Mouse (Mus musculus) bone marrow macrophage, adult 2 months (primary cell): ENCODE data around the gene Ldlrap1. TPM values are rescaled to one million over a fixed set of nuclear protein-coding genes. Genes with fewer than 3 reads are reported as not detected.
A peak's percentile ranks its signal among the peaks of the same experiment; 100 is the strongest.

Experiments
- H3K27ac ChIP-seq: 2 replicates; pipeline ENCODE4 v1.5.1; 2012; ENCODE audit warnings: low read depth, low read length; ENCODE audit not compliant: insufficient read depth
- H3K4me1 ChIP-seq: 2 replicates; pipeline ENCODE4 v1.6.1; 2012; ENCODE audit warnings: low read length; ENCODE audit not compliant: control insufficient read depth, insufficient read depth
- H3K4me3 ChIP-seq: 2 replicates; pipeline ENCODE4 v1.5.1; 2012; ENCODE audit warnings: mild to moderate bottlenecking, low read length, moderate library complexity; ENCODE audit not compliant: insufficient read depth
- CTCF ChIP-seq: IDR thresholded peaks from 2 replicates; pipeline ENCODE4 v1.5.1; 2012; ENCODE audit warnings: low read depth, mild to moderate bottlenecking, low read length, moderate library complexity
- POLR2A ChIP-seq: IDR thresholded peaks from 2 replicates; pipeline ENCODE4 v1.6.1; 2012; ENCODE audit warnings: mild to moderate bottlenecking, low read depth, low read length, borderline replicate concordance
- polyA plus RNA-seq: library from polyadenylated mRNA; stranded (reverse); fragments of >200 nt; gene quantifications from 2 replicates; pipeline ENCODE4 v1.2.4, GENCODE M21; 2012; ENCODE audit not compliant: missing spikeins, insufficient read depth, insufficient read length

Ldlrap1 gene
- polyA plus RNA-seq, 1 experiment = 34.0 TPM

DNA sequence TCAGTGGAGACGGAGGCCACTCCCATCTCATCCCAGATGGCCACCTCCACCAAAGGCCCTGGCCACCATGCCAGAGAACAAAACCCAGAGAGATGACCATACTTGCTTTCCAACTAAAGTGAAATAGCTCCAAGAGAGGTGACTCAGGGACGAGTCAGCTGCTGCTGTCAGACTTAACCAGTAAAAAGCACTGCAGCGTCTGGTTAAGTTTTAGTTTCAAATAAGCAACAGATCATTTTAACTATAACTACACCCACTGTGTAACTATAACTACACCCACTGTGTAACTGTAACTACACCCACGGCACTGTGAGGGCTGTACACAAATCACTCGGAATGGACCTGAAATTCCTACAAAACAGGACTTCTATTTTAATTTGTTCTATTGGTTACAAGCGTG is 46.7 kb downstream of the Ldlrap1 start:
- TF ChIP-seq POLR2A = no peak
- TF ChIP-seq CTCF = no peak
- Histone ChIP-seq H3K4me3 (no peak overlapping the region), H3K4me1 (peaks cover 10% of the 10 kb centered on the region), H3K27ac (no peak overlapping the region)

DNA sequence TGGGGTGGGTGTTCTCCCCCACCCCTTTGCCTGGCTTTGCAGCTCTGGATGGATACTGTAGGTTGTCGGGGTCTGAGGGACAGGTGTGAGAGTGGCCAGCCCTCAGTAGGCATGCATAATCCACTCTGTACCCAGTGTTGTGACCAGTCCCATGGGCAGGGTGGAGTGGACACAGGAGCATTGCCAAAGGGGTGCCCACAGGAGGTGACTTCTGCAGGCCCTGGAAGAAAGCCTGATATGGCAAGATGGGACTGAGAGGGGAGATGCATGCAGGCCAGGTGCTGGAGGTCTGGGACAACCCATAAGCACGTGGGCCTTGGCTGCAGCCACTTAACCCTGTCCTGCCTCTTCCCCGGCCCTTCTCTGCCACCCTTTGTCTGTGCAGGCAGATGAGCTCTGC is 47.5 kb downstream of the Ldlrap1 start:
- Histone ChIP-seq H3K27ac (no peak overlapping the region), H3K4me3 (no peak overlapping the region), H3K4me1 (peaks cover 10% of the 10 kb centered on the region)
- TF ChIP-seq CTCF (no peak), POLR2A (no peak)

DNA sequence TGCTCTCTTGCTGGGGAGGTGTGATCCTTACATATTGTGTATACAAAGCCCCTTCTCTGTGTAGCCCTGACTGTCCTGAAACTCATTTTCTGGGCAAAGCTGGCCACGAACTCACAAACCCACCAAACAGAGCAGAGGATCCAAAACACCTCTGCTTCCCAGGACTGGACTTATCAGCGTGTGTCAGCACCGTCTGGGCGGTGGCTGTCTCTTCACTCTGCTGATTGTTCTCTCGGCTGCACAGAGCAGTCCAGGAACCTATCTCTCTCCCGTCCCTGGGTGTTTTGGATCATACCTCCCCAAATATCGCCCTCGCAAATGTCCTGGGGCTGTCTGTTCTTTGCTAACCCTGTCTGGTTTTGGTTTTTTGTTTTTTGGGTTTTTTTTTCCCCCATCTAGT is 48.3 kb downstream of the Ldlrap1 start:
- H3K4me3 ChIP-seq = no peak overlapping the region
- H3K27ac ChIP-seq = no peak overlapping the region
- peaks cover 10% of the 10 kb centered on the region for H3K4me1 ChIP-seq
- TF ChIP-seq POLR2A = no peak
- TF ChIP-seq CTCF = no peak

DNA sequence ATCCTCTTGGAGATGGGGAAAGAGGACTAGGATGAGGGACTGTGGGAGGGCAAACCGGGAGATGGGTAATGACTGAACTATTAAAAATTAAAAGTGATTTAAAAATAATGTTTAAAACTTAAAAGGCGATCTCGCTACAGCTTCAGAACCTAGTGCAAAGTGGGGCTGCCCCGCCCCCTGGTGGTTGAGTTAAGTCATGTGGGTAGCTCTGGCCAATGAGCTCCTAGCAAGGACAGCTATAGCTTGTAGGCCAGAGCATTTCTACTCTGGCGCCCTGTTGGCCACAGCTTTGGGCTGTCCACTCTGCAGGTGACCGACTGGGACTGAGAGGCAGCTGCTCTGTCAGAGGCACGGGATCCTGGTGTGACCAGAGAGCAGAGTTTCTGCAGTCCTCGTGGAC is 53.9 kb downstream of the Ldlrap1 start:
- Histone ChIP-seq H3K4me3 (no peak overlapping the region), H3K4me1 (peaks cover 5% of the 10 kb centered on the region), H3K27ac (no peak overlapping the region)
- peak; percentile 47; the same call in 1 of the 2 replicates for TF ChIP-seq CTCF
- no peak for TF ChIP-seq POLR2A

DNA sequence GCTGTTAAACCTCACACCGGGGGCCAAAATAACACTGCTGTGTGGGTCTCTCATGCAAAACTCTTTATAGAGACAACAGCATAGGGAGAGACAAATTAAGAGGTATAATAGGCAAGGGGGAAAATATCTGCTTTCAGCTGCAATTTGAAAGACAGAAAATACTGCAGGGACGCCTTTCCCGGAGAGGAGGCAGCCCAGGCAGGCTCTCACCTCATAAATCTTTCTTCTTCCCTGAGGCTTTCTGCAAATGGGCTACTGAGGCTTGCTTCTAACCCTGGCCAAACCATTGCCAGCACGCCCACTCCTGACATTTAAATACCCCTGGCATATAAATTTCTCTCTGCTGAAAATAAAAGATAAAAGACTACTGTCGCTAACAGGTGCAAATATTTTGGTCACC is 62.5 kb downstream of the Ldlrap1 start:
- no peak for TF ChIP-seq POLR2A
- Histone ChIP-seq H3K27ac (no peak overlapping the region), H3K4me3 (0 out of 2 replicates have a peak overlapping the region, but pooled peaks have one; percentile 81), H3K4me1 (peaks cover 21% of the 10 kb centered on the region)

DNA sequence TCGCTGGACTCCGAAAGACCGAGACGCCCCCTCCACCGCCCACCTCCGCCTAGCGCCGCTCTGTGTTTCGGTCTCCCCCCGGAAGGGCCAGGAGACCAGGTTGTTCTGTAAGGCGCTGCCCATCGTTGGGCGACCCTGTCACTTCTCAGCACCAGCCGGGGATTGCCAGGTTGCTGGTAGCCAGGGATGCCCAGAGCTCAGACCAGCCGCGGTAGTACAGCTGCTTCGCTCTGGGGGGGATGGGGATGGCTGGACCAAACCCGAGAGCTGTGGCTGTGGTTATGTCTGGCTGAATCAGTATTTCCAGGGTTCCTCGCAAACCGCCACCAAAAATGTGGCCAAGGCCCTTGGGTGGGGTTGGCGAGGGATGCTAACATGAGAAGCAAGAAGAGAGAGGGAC is 63.2 kb downstream of the Ldlrap1 start:
- H3K4me3 ChIP-seq = peak overlapping the region; percentile 81
- no peak for TF ChIP-seq CTCF
- TF ChIP-seq POLR2A = no peak
- peaks cover 27% of the 10 kb centered on the region for H3K4me1 ChIP-seq
- H3K27ac ChIP-seq = no peak overlapping the region

DNA sequence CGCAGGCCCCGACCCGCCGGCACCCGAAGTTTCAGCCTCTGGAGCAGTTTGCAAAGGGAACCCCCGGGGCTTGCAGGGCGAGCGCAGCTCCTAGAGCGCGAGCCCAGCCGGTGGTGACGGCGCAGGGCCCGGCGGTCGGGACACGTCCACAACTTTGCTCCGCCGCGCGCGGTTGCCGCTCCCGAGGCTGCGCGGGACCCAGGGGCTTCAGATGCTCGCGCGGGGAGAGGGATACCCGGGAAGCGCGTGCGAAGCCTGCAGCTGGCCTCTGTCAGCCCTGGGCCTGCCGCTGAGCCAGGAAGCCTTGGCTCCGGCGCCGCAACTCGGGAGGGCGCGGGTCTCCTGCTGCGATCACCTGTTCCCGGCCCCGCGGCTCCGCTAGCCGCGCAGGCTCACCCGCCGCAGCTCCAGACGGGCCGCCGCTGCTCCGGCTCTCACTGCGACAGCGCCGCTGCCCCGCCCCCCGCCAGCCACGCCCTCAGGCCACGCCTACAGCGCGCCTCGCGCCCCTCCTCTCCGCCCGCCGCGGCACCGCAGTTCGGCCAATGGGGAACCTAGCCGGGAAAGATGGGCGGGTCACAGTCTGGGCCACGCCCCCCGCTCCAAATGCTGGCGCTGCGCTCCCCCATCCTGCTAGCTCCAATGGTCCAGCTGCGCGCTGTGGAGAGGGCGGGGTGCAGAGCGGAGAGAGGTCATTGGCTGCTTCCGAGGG is 63.8 kb downstream of the Ldlrap1 start, which contains the start of gene Man1c1:
TSS of gene Man1c1 (minus strand) at position 456 of the 712 bp plus-strand sequence.
- peak within 1 kb of the TSS; percentile 86 for H3K27ac ChIP-seq
- no peak for TF ChIP-seq POLR2A
- no peak for TF ChIP-seq CTCF
- peaks cover 28% of the 10 kb centered on the region for H3K4me1 ChIP-seq
- peak within 1 kb of the TSS; percentile 97 for H3K4me3 ChIP-seq

DNA sequence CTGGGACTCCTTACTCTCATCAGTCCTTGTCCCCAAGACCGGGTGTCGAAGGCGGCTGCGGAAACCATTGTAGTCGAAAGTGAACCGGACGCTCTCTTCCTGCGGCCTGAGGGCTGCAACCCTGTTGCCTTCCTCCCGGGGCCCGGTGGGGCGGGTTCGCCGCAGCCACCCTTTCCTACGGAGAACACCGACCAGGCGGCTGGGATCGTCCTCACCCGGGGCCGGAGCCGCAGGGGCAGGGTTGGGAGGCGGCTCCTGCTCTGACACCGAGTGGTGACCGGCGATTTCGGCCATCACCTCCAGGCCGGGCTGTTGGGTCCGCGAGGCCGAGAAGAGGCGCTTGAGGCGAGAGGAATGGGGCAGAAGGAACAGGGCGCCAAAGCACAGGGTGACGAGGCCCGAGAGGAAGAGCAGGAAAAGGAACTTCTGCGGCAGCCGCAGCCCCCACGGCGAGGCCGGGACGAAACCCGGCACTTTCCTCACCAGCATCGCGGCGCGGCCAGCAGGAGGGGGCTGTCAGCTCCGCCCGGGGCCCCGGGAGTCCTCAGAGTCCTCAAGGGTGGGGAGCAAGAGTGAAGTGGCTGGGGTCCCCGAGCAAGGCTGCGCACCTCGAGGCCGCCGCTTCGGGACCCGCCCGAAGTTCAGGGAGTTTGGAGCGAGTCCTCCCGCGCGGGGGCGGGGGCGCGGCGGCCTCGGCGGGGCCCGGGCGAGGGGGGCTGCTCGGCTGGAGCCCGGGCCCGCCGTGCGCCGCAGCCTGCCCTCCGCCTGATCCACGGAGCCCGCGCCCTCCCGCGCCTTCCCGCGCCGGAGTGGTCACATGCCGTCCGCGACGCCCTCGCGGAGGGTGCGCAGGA is 64.6 kb downstream of the Ldlrap1 start:
- Histone ChIP-seq H3K4me3 (peak overlapping the region; percentile 97), H3K4me1 (peaks cover 26% of the 10 kb centered on the region), H3K27ac (peak overlapping the region; percentile 86)
- TF ChIP-seq CTCF (no peak), POLR2A (no peak)

DNA sequence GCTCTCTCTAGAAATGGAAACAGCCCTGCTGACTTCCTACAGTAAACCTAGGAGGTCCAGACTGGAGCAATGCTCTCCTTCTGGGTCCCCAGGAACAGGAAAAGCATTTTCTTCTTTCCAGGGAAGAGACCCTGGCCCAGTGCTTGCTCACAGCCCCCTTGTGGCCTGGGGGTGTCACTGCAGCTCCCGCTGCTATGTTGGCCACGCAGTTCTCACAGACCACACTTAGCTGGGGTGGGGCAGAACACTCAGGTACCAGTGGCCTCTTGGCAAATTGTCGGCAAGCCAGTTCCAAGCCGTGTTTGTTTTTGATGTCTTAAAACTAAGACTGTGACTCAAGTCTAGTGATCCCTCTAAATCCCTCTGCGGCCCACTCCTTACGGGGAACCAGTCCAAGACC is 65.9 kb downstream of the Ldlrap1 start:
- Histone ChIP-seq H3K4me3 (peak overlapping the region; percentile 97), H3K27ac (peak overlapping the region; percentile 86), H3K4me1 (peaks cover 26% of the 10 kb centered on the region)
- no peak for TF ChIP-seq POLR2A
- TF ChIP-seq CTCF = peak; percentile 87

DNA sequence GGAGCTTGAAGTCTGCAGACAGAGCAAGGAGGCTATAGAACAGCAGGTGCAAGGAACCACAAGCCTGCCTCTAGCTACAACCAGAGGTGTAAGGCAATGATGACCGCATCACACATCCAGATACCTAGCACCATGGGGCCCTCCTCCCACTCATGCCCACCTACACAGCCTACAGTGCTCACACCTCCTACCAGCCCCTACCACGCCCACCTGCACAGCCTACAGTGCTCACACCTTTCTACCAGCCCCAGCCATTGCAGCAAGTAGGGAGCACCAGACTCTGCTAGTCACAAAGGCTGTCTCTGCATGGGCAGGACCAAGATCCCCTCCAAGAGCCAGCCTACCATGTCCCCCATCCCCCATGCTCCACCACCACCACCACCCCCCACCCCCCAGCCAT is 66.9 kb downstream of the Ldlrap1 start:
- H3K4me3 ChIP-seq = peak overlapping the region; percentile 45
- TF ChIP-seq CTCF (no peak), POLR2A (no peak)
- H3K27ac ChIP-seq = no peak overlapping the region
- peaks cover 26% of the 10 kb centered on the region for H3K4me1 ChIP-seq
